Mouse (Mus musculus) frontal cortex, postnatal 10 days (tissue): ENCODE measurements around the gene Nedd4.

Experiments
- DNase-seq, 2 experiments: peaks; one replicate each; pipeline ENCODE4 v3.0.0; 2022; ENCODE audit warnings: low spot score in 2 of 2, mixed read lengths in 1 of 2

Gene Nedd4

DNA sequence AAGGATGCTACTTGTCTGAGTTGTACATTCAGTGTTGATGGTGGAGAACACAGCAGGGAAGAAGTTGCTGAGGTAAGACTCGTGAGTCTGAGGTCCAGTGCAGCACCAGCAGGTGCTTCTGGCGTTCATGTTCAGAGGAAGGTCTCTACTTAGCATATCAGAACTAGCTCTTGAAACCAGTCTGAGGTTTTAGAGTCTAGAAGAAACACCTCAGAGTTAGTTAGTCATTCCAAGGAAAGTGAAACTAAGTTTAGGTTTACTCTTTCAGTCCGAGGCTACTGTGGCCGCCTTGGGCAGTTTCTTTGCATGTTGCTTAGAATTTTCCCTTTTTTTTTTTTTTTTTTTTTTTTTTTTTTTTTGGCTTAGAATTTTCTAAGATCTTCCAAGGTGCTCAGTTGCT, 16.6 kb downstream of the Nedd4 start:
- DNase-seq, result no peak

DNA sequence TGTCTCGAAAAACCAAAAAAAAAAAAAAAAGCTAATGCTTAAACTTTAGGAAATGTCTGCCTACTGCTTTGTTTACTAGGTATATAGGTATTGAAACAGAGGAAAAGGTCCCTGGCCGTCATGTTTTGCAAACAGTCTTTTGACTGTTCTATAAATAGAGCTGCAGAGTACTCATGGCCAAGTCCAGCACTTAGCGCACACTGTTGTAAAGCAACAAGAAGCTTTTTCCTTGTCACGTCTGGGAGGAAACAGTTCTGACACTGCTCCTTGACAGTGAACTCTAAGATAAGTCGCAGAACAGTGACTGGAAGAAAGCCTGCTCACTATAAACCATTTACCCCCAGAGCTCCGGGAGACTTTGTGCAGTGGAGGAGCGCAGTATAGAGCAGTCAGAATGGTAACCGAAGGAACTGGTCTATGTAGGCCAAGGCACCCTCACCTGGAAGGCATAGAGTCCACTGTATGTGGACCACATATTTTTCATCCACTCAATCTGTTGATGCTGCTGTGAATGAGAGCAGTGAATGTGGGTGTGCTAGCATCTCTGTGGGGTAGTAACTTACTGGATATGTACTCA, 19.6 kb downstream of the Nedd4 start:
- DNase-seq, result no peak

DNA sequence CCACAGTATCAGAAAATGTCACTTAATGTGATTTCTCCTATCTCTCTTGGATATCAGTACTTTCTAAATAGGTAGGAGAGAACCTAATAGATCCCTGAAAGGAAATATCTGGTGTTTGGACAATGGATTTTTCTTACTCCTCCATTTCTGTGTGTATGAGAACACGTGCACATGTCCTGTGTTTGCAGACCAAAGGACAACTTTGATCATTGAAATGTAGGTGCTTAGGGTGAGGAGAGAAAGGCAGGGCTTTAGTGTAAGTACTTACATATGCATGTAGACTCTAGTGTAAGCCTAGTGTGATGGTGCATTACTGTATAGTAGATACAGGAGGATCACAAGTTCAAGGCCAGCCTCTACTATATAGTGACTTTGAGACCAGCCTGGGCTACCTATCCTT, 21.1 kb downstream of the Nedd4 start:
- DNase-seq, result no peak

DNA sequence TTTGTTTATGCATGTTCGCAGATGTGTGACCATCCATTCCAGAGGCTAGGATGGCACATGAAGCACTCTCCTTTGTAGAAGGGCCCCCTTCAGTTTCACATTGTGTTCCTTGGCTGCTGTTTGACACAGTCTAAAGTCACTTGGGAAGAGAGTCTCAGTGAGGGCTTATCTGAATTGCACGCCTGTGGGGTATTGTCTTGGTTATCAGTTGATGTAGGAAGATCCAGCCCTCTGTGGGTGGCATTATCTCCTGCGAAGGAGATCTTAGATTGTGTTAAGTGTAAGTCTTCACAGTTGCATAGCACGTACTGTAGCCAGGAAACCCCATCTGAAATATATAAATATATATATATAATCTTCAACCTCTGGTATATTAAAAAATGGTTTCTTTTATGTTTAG, 23.1 kb downstream of the Nedd4 start:
- DNase-seq, result no peak

DNA sequence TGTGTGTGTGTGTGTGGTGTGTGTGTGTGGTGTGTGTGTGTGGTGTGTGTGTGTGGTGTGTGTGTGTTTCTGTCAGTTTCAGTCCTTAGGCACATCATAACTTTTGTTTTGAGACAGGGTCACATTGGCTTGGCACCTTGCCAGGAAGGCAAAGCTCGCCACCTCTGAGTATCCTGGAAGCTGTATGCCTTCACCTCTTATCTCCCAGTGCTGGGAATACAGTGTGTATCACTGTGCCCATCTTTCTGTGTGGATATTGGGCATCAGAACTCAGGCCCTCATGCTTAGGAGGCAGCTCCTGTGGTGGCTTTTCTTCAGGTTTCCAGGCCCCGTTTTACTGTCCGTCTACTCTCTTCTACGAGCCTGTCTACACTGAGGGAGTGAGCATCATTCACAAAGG, 24.4 kb downstream of the Nedd4 start:
- DNase-seq, result no peak

DNA sequence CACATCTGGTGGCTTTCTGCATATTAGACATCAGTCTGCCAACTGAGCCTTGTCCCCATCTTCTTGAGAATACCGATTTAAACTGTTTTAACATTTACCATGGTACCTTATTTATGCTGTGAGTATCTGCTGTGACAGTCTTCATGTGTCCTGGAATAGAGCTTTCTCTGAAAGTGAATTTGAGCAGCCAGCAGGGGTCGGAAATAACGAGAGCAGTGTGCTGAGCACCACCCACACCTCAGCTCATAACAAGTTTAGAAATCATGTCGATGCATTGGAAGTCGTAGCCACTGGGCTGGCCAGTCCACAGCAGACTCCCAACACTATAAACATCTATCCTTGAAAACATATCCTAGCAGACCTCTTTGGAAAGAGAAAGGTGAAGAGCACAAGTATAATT, 27.4 kb downstream of the Nedd4 start:
- no peak for DNase-seq

DNA sequence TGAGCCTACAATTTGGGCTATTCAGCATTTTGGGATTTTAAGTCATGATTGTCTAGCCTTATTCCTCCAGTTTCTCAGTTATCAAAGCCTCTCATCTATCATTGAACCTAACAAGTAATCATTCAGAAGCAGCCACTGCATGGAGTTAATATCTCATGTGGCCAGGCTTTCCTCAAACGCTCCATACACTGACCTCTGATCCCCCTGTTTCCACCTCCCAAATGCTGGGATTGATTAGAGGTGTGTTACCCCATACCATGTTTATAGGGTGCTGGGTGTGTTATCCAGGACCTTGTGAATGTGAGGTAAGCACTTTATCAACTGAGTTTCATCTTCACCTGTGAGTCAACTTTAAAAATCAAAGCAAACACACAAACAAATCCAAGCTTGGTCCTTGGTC, 28.7 kb downstream of the Nedd4 start:
- DNase-seq, result no peak

DNA sequence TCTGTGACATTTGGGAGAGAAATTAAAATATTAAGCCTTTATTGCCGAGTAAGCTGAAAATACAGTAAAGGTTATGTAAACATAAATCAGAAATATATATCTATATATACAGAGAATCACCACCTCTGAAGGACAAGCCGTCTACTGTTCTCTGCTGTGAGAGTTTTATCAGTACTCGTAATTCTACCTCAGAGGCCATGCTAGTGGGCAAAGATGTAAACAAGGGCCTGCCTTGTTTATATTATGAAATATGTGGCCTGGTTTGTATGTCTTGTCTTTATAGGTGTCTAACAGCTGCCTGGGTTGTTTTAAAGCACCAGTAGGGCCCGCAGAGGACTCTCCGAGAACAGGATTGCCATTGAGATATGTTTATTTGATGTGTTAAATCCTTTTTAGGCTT, 29.8 kb downstream of the Nedd4 start:
- DNase-seq, result no peak

DNA sequence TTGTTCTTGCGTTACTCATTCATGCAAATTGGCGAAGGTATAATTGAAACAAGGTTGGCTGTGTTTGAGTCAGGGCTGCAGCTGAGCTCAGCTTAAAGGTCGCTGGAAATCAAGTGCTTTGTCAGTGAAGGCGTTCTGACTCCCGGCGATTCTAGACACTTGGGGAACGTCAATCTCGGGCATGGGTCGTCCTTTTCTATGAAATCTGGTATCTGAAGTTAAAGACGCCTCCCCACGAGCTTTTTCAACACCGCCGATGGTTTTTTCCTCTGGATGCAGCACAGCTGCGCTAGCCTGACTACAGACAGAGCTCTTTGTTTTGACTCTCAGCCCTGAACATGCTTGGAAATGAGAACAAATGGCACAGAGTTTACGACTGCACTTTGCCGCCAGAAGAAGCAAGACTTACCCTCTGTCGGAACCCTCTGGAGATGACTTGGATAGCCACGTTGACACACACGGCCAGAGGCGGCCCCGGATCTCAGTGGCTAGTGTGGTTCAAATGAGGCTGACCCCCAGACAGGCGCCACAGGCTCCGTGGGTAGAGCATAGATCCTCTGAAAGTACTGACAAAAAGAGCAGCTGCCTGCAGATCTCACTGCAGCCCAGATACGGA, 31.0 kb downstream of the Nedd4 start:
- no peak for DNase-seq

DNA sequence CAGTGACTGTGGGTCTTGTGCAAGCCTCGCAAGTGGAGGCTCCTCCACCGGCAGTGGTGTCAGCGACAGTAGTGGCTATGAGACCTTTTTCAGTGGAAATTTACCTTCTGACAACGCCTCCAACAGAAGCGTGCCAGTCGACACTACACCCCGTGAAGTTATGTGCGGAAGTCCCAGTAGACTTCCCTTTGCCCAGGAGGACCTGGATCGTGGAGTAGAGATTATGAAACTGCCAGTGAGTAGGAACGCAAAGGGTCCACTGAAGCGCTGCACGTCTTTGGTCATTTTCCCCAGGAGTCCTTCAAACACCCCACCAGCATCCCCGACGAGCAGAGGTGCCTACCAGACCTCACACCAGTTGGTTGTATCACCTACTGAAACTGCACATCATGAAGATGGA, 31.7 kb downstream of the Nedd4 start:
- DNase-seq, result no peak

DNA sequence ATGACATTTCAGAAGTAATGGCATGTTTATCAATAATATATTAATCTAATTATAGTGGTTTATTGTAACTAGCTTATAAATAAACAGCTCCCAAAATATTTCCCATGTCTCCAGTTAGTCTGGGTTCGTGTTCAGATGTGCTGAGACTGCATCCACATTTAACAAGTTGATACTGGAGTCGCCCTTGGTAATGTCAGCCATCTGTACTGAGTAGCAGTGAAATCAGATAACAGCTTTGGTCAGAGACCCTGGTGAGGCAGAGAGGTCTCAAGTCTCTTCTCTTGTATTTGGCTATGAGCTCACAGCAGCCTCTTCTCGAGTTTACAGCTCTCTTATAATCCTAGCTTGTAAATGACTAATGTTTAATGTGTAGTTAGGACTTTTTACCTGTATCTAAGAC, 34.4 kb downstream of the Nedd4 start:
- no peak for DNase-seq

DNA sequence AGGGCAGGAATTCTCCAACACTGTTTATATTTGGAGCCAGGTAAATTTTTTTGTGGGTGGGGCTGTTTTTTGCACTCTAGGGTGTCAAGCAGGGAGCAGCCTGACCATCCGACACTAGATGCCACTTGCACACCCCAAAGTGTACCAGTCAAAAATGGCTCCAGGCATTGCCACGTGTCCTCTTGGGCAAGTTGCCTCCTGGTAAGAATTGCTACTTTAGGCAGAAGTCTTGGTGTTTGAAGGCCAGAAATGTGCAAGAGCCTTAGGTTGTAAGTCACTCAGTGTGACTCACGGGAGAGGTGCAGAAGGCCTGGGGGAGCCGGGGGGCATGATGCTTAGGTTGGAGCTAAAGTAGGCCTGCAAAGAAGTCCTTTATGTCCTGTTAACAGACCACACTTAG, 35.6 kb downstream of the Nedd4 start:
- no peak for DNase-seq

DNA sequence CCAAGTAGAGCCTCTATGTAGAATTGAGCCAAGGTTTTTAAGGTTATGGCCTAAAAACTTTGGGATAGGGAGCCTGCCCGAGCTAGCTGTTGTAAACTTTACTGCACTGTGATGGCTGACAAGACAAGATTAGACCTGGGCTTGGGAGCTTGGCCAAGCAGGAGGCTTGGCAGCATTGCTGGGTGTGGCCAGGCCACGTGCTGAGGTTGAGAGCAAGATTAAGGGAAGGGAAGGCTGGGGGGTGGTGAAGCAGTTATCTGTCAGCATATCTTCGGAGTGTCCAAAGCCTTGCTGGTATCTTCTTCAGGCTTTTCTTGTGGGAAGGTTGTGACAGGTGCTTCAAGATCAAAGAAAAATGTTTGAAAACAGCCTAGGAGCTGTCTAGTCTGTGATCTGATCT, 37.6 kb downstream of the Nedd4 start:
- DNase-seq, result no peak

DNA sequence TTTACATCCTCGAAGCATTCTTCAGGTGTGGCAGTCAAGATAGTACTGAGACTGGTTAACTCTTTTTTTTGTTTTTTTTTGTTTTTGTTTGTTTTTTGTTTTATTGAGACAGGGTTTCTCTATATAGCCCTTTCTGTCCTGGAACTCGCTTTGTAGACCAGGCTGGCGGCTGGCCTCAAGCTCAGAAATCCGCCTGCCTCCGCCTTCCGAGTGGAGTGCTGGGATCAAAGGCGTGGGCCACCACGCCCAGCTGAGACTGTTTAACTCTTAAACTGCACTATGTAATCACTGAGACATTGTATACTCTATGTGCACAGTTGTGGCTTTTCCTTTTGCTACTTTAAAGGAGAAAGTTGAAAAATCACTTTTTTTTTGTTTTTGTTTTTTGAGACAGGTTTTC, 39.3 kb downstream of the Nedd4 start:
- DNase-seq, result no peak

DNA sequence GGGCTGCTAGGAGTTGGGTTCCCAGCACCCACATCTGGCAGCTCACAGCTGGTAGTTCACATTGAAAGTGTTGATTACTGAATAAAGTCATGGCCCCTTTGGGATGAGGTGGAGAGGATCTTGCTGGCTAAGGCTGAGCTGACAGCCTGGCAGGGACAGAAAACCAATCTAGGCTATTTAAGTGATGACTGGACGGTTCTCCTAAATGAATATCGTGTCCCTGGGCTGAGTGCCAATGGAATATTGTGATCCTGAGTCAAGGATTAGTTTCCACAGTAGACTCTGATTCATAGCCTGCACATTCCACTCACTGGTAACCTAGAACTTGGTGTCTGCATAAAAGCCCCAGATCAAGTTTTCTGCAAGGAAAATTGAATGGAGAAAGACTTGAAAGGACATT, 39.9 kb downstream of the Nedd4 start:
- DNase-seq, result no peak

DNA sequence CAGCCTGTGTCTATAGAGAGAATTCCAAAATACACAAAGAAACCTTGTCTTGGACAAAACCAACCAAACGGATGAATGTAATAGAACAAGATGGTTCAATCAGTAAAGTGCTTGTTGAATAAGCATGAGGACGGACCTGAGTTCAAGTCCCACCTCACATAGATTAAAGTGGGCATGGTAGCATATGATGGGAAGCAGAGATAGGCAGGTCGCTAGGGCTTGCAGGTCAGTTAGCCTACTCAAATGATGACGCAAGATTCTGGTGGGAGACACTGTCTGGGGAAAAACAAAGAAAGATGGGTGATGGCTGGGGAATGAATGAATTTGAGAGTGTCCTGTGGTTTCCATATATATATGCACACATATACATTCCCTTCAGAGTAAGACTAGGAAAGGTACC, 41.0 kb downstream of the Nedd4 start:
- DNase-seq, result no peak

DNA sequence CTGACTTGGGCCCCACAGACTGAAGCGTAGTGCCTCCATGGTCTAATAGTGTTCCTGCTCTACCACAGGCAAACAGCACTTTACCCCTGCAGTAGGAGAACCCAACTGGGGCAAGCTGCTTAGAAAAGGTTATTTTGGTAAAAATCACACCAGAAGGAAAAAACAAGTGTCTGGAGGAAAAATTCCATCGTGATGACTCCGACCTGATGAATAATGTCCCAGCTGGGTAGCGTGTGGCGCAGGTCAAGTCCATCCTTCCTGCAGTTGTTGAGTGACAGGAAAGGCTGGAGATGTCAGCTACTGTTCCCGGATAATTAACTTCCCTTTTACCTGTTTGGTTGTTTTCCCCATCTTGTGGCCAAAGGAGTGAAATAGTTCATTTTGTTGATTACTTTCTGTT, 41.6 kb downstream of the Nedd4 start:
- no peak for DNase-seq

DNA sequence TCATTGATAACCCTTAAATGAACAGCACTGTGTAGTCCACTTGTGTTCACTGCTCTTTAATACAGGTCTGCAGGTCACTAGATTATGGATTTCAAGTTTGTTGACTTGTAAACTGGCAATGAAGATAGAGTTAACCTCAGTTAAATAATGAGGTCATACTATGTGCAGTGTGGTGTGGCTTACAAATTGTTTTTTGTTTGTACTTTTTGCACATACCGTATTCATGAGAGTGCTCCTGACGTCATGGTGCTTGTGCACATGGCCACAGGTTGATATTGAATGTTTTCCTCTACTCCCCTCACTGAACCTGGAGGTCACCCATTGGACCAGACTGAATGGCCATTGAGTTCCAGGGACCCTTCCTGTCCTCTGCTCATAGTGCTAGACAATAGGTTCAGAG, 43.1 kb downstream of the Nedd4 start:
- no peak for DNase-seq

DNA sequence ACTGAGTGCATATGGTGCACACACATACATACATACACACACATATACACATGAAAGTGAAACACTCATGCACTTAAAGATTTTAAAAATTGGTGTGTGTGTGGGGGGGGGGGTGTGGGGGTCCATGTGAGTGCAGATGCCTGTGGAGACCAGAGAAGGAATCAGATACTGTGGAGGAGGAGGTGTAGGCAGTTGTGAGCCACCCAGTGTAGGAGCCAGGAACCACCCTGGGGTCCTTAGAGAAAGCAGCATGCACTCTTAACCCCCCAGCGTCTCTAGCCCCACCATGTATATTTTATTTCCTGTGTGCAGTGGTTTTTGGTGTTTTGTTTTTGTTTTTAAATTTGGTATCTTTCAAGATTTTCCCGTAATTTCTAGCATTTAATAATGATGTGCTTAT, 45.9 kb downstream of the Nedd4 start:
- DNase-seq, result no peak

DNA sequence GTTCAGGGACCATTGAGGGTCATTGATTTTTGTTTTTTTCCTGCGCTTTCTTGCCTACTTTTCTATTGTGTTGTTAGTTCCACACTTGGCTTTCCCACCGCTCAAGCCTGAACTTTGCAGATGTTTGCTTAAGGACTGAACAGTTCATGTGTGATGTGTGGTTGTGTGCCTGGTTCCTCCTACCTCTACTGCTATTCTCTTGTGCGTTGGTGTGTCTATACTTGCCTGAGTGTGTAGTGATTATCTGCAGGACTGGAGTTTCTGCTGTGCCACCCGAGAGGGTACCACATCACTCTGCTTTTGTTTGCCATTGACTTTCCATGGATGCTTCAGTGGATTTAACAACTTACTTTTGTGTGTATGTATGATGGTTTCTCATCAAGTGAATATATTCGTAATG, 46.5 kb downstream of the Nedd4 start:
- no peak for DNase-seq

DNA sequence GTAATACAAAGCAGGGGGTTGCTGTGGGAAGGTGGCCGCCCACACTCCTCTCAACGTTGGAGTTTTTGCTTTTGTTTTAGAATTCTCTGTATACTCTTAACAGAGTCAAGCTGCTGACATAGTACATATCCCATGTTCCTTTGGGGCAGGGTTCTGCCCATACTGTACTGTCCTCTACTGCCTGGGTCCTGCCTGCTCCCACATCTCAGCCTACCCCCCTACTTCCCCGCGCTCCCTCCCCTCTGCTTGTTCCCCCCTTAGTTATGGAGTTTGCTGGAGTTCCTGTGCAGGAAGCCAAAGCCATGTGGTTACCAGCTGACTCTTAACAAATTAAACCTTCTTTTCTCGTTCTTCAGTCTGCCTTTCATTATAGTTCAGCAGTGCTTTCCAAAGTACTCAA, 47.9 kb downstream of the Nedd4 start:
- DNase-seq, result no peak

DNA sequence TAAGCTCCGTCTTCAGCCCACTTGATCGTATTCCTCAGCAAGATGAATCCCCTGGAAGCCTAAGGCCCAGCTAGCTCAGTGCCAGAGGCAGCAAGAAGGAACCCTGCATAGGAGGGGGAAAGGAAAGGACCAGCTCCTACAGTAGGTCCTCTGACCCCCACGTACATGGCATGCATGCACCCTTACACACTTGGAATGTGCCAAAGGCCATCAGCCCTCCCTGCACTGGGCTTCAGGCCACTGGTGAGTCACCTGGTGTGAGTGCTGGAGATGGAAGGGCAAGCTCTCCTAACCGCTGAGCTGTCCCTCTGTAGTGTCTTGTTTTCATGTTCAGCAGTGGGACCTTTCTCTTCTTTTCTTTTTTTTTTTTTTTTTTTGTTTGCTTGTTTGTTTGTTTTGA, 52.8 kb downstream of the Nedd4 start:
- DNase-seq, result no peak

DNA sequence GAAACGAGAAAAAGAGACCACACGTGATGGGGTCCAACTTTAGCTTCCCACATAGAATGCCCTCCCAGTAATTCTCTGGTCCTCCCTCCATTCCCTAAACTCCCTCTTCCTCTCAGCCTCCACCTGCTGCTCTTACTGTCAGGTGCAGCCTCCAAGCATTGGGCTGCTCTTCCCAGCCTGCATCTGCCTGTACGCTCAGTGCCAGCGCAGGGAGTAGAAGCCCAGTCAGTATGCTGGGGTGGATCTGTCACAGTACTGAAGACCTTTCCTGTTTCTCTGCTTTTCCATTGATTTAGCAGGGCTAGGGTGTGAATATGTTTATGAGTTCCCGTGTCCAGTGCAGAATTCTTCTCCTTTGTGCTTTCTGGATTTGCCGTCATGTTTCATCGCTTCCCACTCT, 54.1 kb downstream of the Nedd4 start:
- no peak for DNase-seq

DNA sequence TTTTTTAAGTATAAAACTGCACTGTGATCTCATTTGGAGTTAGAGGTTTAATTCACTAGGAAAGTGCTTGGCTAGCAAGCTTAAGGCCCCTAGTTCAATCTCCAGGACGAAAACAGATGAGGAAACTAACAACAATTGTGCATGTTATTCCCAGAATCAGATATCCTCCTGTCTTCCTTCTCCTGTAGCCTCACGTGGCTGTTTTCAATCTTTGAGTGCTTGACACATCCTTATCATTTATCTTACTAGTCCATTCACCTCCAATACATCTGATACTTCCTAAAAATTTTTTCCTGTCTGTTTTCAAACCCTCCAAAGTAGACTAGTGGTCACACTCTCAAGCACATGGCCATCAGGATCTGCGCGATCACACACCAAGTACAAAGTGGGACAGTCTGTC, 57.0 kb downstream of the Nedd4 start:
- DNase-seq, result no peak
